Mouse (Mus musculus) left cerebral cortex, adult 11 months (tissue): ENCODE results near the gene Lrrc20.
A peak's percentile ranks its signal among the peaks of the same experiment; 100 is the strongest.
"Not testable (repeated sequence)": the region's sequence is repeated elsewhere in the genome, so short reads cannot be mapped to it uniquely, and the experiment has no call there.

Experiments
- DNase-seq: peaks from one replicate; pipeline ENCODE4 v3.0.0; 2022; ENCODE audit warnings: low spot score

Gene Lrrc20

GRCm38 (mm10) chr10:61576120-61576767 lies 100.6 kb downstream of the Lrrc20 start:
- DNase-seq, result no peak

- DNase-seq, result no peak
Measured at GRCm38 (mm10) chr10:61587241-61587849, 111.7 kb downstream of the Lrrc20 start.

GRCm38 (mm10) chr10:61597991-61598390 lies 122.4 kb downstream of the Lrrc20 start:
- peak; percentile 7 for DNase-seq

- DNase-seq, result no peak
Measured at GRCm38 (mm10) chr10:61599556-61600114, 124.0 kb downstream of the Lrrc20 start.

- DNase-seq, result no peak
Measured at GRCm38 (mm10) chr10:61602283-61603033, 126.9 kb downstream of the Lrrc20 start.

GRCm38 (mm10) chr10:61604376-61605065 lies 128.9 kb downstream of the Lrrc20 start:
- DNase-seq, result no peak

- DNase-seq, result not testable (repeated sequence)
Measured at GRCm38 (mm10) chr10:61605381-61605780, 129.8 kb downstream of the Lrrc20 start.

- no peak for DNase-seq
Measured at GRCm38 (mm10) chr10:61605851-61606250, 130.2 kb downstream of the Lrrc20 start.

GRCm38 (mm10) chr10:61608233-61608632 lies 132.6 kb downstream of the Lrrc20 start:
- DNase-seq, result no peak

GRCm38 (mm10) chr10:61610650-61611235 lies 135.1 kb downstream of the Lrrc20 start:
- no peak for DNase-seq

- DNase-seq, result no peak
Measured at GRCm38 (mm10) chr10:61614311-61614710, 138.7 kb downstream of the Lrrc20 start.

GRCm38 (mm10) chr10:61618528-61618927 lies 142.9 kb downstream of the Lrrc20 start:
- no peak for DNase-seq

GRCm38 (mm10) chr10:61621681-61622080 lies 146.1 kb downstream of the Lrrc20 start:
- DNase-seq, result no peak

GRCm38 (mm10) chr10:61623874-61624273 lies 148.3 kb downstream of the Lrrc20 start:
- DNase-seq, result not testable (repeated sequence)

- DNase-seq, result no peak
Measured at GRCm38 (mm10) chr10:61624771-61625170, 149.2 kb downstream of the Lrrc20 start.

- DNase-seq, result no peak
Measured at GRCm38 (mm10) chr10:61625381-61626257, 150.0 kb downstream of the Lrrc20 start.

GRCm38 (mm10) chr10:61626551-61626950 lies 150.9 kb downstream of the Lrrc20 start:
- DNase-seq, result no peak

GRCm38 (mm10) chr10:61627195-61627937 lies 151.8 kb downstream of the Lrrc20 start:
- DNase-seq, result no peak

- DNase-seq, result no peak
Measured at GRCm38 (mm10) chr10:61627938-61628250, 152.3 kb downstream of the Lrrc20 start.
